In the genomic region with DNA sequence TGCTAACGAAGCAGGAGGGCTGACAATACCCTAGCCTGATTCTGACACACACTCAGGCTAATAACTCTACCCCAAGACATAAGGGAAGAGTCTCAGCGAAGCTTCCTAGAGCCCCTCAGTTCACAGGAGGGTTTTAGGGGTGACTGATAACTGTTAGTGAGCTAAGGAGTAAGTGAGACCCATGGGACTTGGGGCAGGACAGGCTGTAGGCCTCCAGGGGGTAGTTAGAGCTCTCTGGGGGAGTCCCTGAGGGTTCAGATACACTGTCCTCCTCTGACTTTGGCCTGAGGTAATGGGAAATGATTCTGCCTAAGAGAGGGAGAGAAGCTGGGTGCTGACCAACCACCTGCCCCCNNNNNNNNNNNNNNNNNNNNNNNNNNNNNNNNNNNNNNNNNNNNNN, we compare ENCODE assay signal across 1 mouse cellular context.
TF ChIP-seq lines count a peak whose summit lies in the region.

No protein-coding gene starts in this region.

TF ChIP-seq in CH12.LX, 34 proteins besides CTCF, POLR2A, EP300 and RAD21 (continued from another document):
- TF ChIP-seq PAX5 (IDR thresholded peaks at IDR 0.05; ENCODE audit: low read length), result no peak
